Mouse (Mus musculus) cerebellum, postnatal 4 days (tissue): ENCODE data around the gene Rsph1.

Experiments
- DNase-seq, 2 experiments: peaks; one replicate each; pipeline ENCODE4 v3.0.0; 2022; ENCODE audit warnings: low spot score in 2 of 2, mixed read lengths in 1 of 2

Rsph1 gene

GRCm38 (mm10) chr17:31209376-31209930 lies 67.7 kb downstream of the Rsph1 start:
- DNase-seq = no peak

- no peak for DNase-seq
Observed at GRCm38 (mm10) chr17:31208654-31209053, 68.5 kb downstream of the Rsph1 start.

- no peak for DNase-seq
Observed at GRCm38 (mm10) chr17:31207771-31208334, 69.3 kb downstream of the Rsph1 start, which contains the start of gene Ubash3a. Gene Ubash3a (plus strand): TSS chr17:31207873.
